Mouse (Mus musculus) T-helper 2 cell (primary cell): ENCODE measurements at regions not wholly inside any gene's neighbourhood (a gene's known extent, or its start where the extent isn't known, plus 50 kb on each side); places are given as distances from the start of the nearest gene placed in this dataset.

Source experiments
- in situ Hi-C: fragments of 300-600 bp; cut with MboI, MseI; formaldehyde crosslinking; loops from one replicate; pipeline ENCODE4 v1.15.1; 2025; ENCODE audit warnings: high pct_unique_total_duplicates

GRCm38 (mm10) chr13:97617511-97618189 is 142.8 kb downstream of the Gm10260 start:
- in situ Hi-C loops: no loop called here

GRCm38 (mm10) chr13:97616919-97617318 is 143.5 kb downstream of the Gm10260 start:
- in situ Hi-C loops: no loop called here

- in situ Hi-C loops: no loop called here
Measured at GRCm38 (mm10) chr13:97607221-97607723, 153.2 kb downstream of the Gm10260 start.

GRCm38 (mm10) chr13:97604451-97604850 is 156.0 kb downstream of the Gm10260 start:
- in situ Hi-C loops: no loop called here

- in situ Hi-C loops: no loop called here
Measured at GRCm38 (mm10) chr13:97601135-97601730, 159.2 kb downstream of the Gm10260 start.

- in situ Hi-C loops: no loop called here
Measured at GRCm38 (mm10) chr13:97600136-97600535, 160.3 kb downstream of the Gm10260 start.

GRCm38 (mm10) chr13:97598507-97599431 is 161.7 kb downstream of the Gm10260 start:
- in situ Hi-C loops: loop anchor here (5.0 kb wide), 1 partner anchor 366 kb away; no protein-coding TSS in a partner anchor

- in situ Hi-C loops: loop anchor here (5.0 kb wide), 1 partner anchor 363 kb away; no protein-coding TSS in a partner anchor
Measured at GRCm38 (mm10) chr13:97594851-97595250, 165.6 kb downstream of the Gm10260 start.

- in situ Hi-C loops: no loop called here
Measured at GRCm38 (mm10) chr13:97589626-97590025, 170.8 kb downstream of the Gm10260 start.

GRCm38 (mm10) chr13:97588085-97588484 is 172.3 kb downstream of the Gm10260 start:
- in situ Hi-C loops: no loop called here

GRCm38 (mm10) chr13:97587088-97587487 is 173.3 kb downstream of the Gm10260 start:
- in situ Hi-C loops: no loop called here

- in situ Hi-C loops: no loop called here
Measured at GRCm38 (mm10) chr13:97584045-97584444, 176.4 kb downstream of the Gm10260 start.

- in situ Hi-C loops: no loop called here
Measured at GRCm38 (mm10) chr13:97581380-97581779, 179.1 kb downstream of the Gm10260 start.

GRCm38 (mm10) chr13:97580241-97580874 is 180.1 kb downstream of the Gm10260 start:
- in situ Hi-C loops: no loop called here

GRCm38 (mm10) chr13:97578595-97578994 is 181.8 kb downstream of the Gm10260 start:
- in situ Hi-C loops: no loop called here

GRCm38 (mm10) chr13:97577081-97577785 is 183.2 kb downstream of the Gm10260 start:
- in situ Hi-C loops: no loop called here

- in situ Hi-C loops: no loop called here
Measured at GRCm38 (mm10) chr13:97573601-97574000, 186.8 kb downstream of the Gm10260 start.

GRCm38 (mm10) chr13:97572352-97572751 is 188.1 kb downstream of the Gm10260 start:
- in situ Hi-C loops: no loop called here

GRCm38 (mm10) chr13:97570009-97570408 is 190.4 kb downstream of the Gm10260 start:
- in situ Hi-C loops: no loop called here

GRCm38 (mm10) chr13:97567632-97568031 is 192.8 kb downstream of the Gm10260 start:
- in situ Hi-C loops: no loop called here

GRCm38 (mm10) chr13:97566071-97566470 is 194.4 kb downstream of the Gm10260 start:
- in situ Hi-C loops: no loop called here
